Mouse (Mus musculus) ES-Bruce4 (cell line): Measurements from ENCODE around the gene Eif6. TPM values are rescaled to one million over a fixed set of nuclear protein-coding genes. Genes with fewer than 3 reads are reported as not detected.

Experiments
- H3K27ac ChIP-seq: 2 replicates; pipeline ENCODE4 v1.5.1; 2012; ENCODE audit warnings: low read length, inconsistent platforms; ENCODE audit not compliant: insufficient read depth
- H3K27me3 ChIP-seq: 2 replicates; pipeline ENCODE4 v1.6.1; 2012; ENCODE audit warnings: mild to moderate bottlenecking, low read length, inconsistent platforms; ENCODE audit not compliant: control insufficient read depth, poor library complexity, insufficient read depth, severe bottlenecking
- H3K36me3 ChIP-seq: 2 replicates; pipeline ENCODE4 v1.6.1; 2012; ENCODE audit warnings: inconsistent platforms, mild to moderate bottlenecking, low read length, moderate library complexity; ENCODE audit not compliant: control insufficient read depth, poor library complexity, insufficient read depth, severe bottlenecking
- H3K4me1 ChIP-seq: one replicate; pipeline ENCODE4 v1.8.1; 2011; ENCODE audit warnings: low read length; ENCODE audit not compliant: control insufficient read depth, insufficient read depth
- H3K4me3 ChIP-seq: 2 replicates; pipeline ENCODE4 v1.5.1; 2011; ENCODE audit warnings: low read depth, mild to moderate bottlenecking, low read length
- H3K9ac ChIP-seq: 2 replicates; pipeline ENCODE4 v1.6.1; 2012; ENCODE audit warnings: low read depth, mild to moderate bottlenecking, inconsistent platforms; ENCODE audit not compliant: poor library complexity, severe bottlenecking
- H3K9me3 ChIP-seq: replicated peaks from 2 replicates; pipeline ENCODE4 v1.6.1; 2012; ENCODE audit warnings: mild to moderate bottlenecking, low read length, inconsistent platforms; ENCODE audit not compliant: control insufficient read depth, poor library complexity, insufficient read depth, severe bottlenecking
- CTCF ChIP-seq: IDR thresholded peaks from one replicate; pipeline ENCODE4 v1.8.1; 2011; ENCODE audit warnings: low read depth, low read length
- EP300 ChIP-seq: IDR thresholded peaks from 2 replicates; pipeline ENCODE4 v1.6.1; 2011; ENCODE audit warnings: low read depth, low read length; ENCODE audit not compliant: insufficient read depth
- POLR2A ChIP-seq: IDR thresholded peaks from one replicate; pipeline ENCODE4 v1.8.1; 2011; ENCODE audit warnings: low read length; ENCODE audit not compliant: insufficient read depth
- polyA plus RNA-seq: library from polyadenylated mRNA; stranded (reverse); fragments of >200 nt; gene quantifications from 2 replicates; pipeline ENCODE4 v1.2.4, GENCODE M21; 2011; ENCODE audit warnings: low read depth; ENCODE audit not compliant: missing spikeins, insufficient read depth, insufficient read length

Eif6 gene
- polyA plus RNA-seq, 1 experiment, result 92.4 TPM

GRCm38 (mm10) chr2:155786905-155787304 lies 39.8 kb downstream of the Eif6 start:
- H3K36me3 ChIP-seq, result no peaks in the 10 kb centered on the region
- TF ChIP-seq EP300 (no peak), CTCF (no peak), POLR2A (no peak)
- no peak overlapping the region for H3K27ac ChIP-seq
- no peaks in the 10 kb centered on the region for H3K9me3 ChIP-seq
- H3K4me1 ChIP-seq, result no peaks in the 10 kb centered on the region
- no peaks in the 10 kb centered on the region for H3K27me3 ChIP-seq
- no peak overlapping the region for H3K9ac ChIP-seq
- no peak overlapping the region for H3K4me3 ChIP-seq

GRCm38 (mm10) chr2:155784534-155784933 lies 42.2 kb downstream of the Eif6 start:
- no peak overlapping the region for H3K27ac ChIP-seq
- no peak for TF ChIP-seq EP300
- no peak for TF ChIP-seq CTCF
- no peak for TF ChIP-seq POLR2A
- no peaks in the 10 kb centered on the region for H3K36me3 ChIP-seq
- no peak overlapping the region for H3K9ac ChIP-seq
- H3K27me3 ChIP-seq, result no peaks in the 10 kb centered on the region
- H3K4me3 ChIP-seq, result no peak overlapping the region
- no peaks in the 10 kb centered on the region for H3K4me1 ChIP-seq
- H3K9me3 ChIP-seq, result no peaks in the 10 kb centered on the region

- Histone ChIP-seq H3K4me3 (no peak overlapping the region), H3K36me3 (no peaks in the 10 kb centered on the region), H3K27me3 (peaks cover 8% of the 10 kb centered on the region), H3K9ac (no peak overlapping the region), H3K9me3 (no peaks in the 10 kb centered on the region), H3K4me1 (peaks cover 2% of the 10 kb centered on the region), H3K27ac (no peak overlapping the region)
- TF ChIP-seq POLR2A (no peak), CTCF (no peak), EP300 (no peak)
Measured at GRCm38 (mm10) chr2:155779506-155779905, 47.2 kb downstream of the Eif6 start.

GRCm38 (mm10) chr2:155779066-155779465 lies 47.7 kb downstream of the Eif6 start:
- Histone ChIP-seq H3K9me3 (no peaks in the 10 kb centered on the region), H3K4me3 (no peak overlapping the region), H3K36me3 (no peaks in the 10 kb centered on the region), H3K27ac (no peak overlapping the region), H3K27me3 (peaks cover 9% of the 10 kb centered on the region), H3K9ac (no peak overlapping the region), H3K4me1 (peaks cover 2% of the 10 kb centered on the region)
- TF ChIP-seq POLR2A, result no peak
- TF ChIP-seq EP300, result no peak
- no peak for TF ChIP-seq CTCF

GRCm38 (mm10) chr2:155778004-155778403 lies 48.7 kb downstream of the Eif6 start:
- Histone ChIP-seq H3K27ac (no peak overlapping the region), H3K4me3 (no peak overlapping the region), H3K9ac (no peak overlapping the region), H3K36me3 (no peaks in the 10 kb centered on the region), H3K27me3 (peaks cover 11% of the 10 kb centered on the region), H3K9me3 (no peaks in the 10 kb centered on the region), H3K4me1 (peaks cover 2% of the 10 kb centered on the region)
- TF ChIP-seq POLR2A, result no peak

GRCm38 (mm10) chr2:155777688-155777985 lies 49.1 kb downstream of the Eif6 start:
- peaks cover 11% of the 10 kb centered on the region for H3K27me3 ChIP-seq
- TF ChIP-seq EP300 (no peak), CTCF (no peak), POLR2A (no peak)
- no peaks in the 10 kb centered on the region for H3K36me3 ChIP-seq
- no peaks in the 10 kb centered on the region for H3K9me3 ChIP-seq
- H3K9ac ChIP-seq, result no peak overlapping the region
- H3K27ac ChIP-seq, result no peak overlapping the region
- peaks cover 2% of the 10 kb centered on the region for H3K4me1 ChIP-seq
- no peak overlapping the region for H3K4me3 ChIP-seq
